Mouse (Mus musculus): Measurements from ENCODE around the gene B230219D22Rik. TPM values are rescaled to one million over a fixed set of nuclear protein-coding genes. Genes with fewer than 3 reads are reported as not detected.
"Not testable (repeated sequence)": the region's sequence is repeated elsewhere in the genome, so short reads cannot be mapped to it uniquely, and the experiment has no call there.

B230219D22Rik gene
- polyA plus RNA-seq, 1 experiment from 2014 or later = 75.6 TPM

DNA sequence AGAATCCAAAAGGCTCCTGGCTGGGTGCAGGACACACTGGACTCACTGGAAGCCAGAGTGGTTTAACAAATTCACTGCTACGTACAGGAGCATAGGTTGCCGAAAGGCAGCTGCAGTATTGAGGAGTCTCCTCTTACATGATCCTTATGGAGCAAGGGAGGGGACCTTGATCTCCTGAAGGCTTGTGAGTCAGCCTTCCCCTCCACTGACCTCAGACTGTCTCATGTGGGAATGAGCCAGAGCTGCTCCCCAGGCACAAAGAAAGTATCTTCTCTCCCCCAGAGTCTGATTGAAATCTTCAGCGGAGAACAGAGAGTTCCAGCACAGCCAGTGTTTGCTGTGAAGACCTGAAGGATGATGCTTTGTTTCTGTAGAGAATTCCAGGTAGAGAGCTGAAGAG is 9.3 kb upstream of the B230219D22Rik start:
- H3K9me3 ChIP-seq (ENCODE audit: control insufficient read depth, low read length) = no peaks in the 10 kb centered on the region
- DNase-seq (ENCODE audit: low spot score) (no peak), ATAC-seq (ENCODE audit: insufficient number of reproducible peaks, low FRiP score, low TSS enrichment, low read depth) (no peak)
- peaks cover 6% of the 10 kb centered on the region; the same call in 1 of the 2 replicates for H3K4me1 ChIP-seq (ENCODE audit: control insufficient read depth, insufficient read depth, low read length)
- WGBS = 92% methylated on average over 3 of the region's 3 CpGs
- H3K27me3 ChIP-seq (ENCODE audit: control insufficient read depth, insufficient read depth, low read length) = no peaks in the 10 kb centered on the region
- no peak overlapping the region; the same call in 1 of the 2 replicates for H3K4me2 ChIP-seq (ENCODE audit: low read depth, severe bottlenecking)
- no peak overlapping the region for H3K4me3 ChIP-seq (ENCODE audit: low read depth, low read length)
- no peak overlapping the region for H3K9ac ChIP-seq (ENCODE audit: low read length)
- H3K27ac ChIP-seq (replicated peaks; ENCODE audit: low read depth, low read length) = no peak overlapping the region
- 0 out of 2 replicates have a peak, but pooled peaks cover 3% of the 10 kb centered on the region for H3K36me3 ChIP-seq (ENCODE audit: control insufficient read depth, insufficient read depth, low read length)

DNA sequence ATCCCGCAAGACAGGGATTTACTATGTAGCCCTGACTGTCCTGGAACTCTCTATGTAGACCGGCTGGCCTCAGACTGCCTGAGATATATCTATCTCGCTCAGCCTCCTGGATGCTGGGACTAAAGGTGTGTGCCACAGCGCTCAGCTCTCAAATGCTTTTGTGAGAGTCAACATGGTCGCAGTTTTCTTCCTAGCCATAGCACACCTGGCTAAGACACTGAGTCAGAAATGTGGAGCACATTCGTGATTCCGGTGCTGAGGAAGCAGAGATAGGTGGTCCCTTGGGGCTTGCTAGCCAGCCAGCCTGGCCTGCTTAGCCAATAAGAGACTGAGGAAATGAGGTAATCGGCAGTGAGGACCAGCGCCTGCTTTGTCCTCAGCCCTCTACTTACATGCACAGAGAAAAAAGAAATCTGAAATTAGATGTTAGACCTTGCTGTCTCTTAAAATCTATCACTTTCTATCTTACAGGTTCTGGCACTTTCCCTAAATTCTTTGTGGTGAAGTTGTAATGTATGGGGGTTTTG is 6.8 kb upstream of the B230219D22Rik start:
- H3K27ac ChIP-seq (replicated peaks; ENCODE audit: low read depth, low read length) = no peak overlapping the region
- no peak overlapping the region for H3K4me3 ChIP-seq (ENCODE audit: low read depth, low read length)
- H3K27me3 ChIP-seq (ENCODE audit: control insufficient read depth, insufficient read depth, low read length) = no peaks in the 10 kb centered on the region
- DNase-seq (ENCODE audit: low spot score) (no peak), ATAC-seq (ENCODE audit: insufficient number of reproducible peaks, low FRiP score, low TSS enrichment, low read depth) (no peak)
- H3K36me3 ChIP-seq (ENCODE audit: control insufficient read depth, insufficient read depth, low read length) = no peaks in the 10 kb centered on the region
- H3K4me2 ChIP-seq (ENCODE audit: low read depth, severe bottlenecking) = no peak overlapping the region
- H3K9ac ChIP-seq (ENCODE audit: low read length) = no peak overlapping the region
- no peaks in the 10 kb centered on the region for H3K9me3 ChIP-seq (ENCODE audit: control insufficient read depth, low read length)
- 79% methylated on average over 9 of the region's 9 CpGs for WGBS
- peaks cover 6% of the 10 kb centered on the region; the same call in 1 of the 2 replicates for H3K4me1 ChIP-seq (ENCODE audit: control insufficient read depth, insufficient read depth, low read length)

DNA sequence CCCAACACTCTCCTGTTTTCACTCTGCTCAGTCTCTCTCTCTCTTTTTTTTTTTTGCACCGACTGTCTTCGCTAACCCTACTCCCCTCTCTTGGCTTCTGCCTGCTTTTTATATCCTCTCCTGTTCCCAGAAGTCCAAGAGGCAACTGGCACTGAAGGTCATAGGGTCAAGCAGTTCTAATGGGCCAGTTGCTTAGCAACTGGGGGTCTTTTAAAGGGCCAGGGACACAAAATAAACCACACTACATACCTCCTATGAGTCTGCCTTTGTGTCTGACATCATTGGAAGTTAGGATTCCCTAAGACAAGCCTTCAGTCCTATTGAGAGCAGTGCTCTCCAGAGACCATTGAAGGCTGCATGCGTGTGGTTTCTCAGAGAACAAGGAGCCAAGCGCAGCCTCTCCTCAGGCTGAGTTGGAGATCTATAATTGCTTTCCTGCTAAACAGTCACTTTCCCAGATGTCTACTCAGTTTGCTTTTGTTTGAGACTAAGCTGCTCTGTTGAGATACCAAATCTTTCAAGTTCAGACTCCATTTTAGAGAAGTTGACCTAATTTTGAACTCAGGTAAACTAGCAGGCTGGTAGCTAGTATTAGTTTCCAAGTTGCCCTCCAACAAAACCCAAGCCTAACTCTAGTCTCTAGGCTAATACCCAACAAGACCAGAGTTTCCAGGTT is 4.9 kb upstream of the B230219D22Rik start:
- no peak for DNase-seq (ENCODE audit: low spot score)
- 30% methylated on average over 4 of the region's 4 CpGs for WGBS
- no peaks in the 10 kb centered on the region for H3K9me3 ChIP-seq (ENCODE audit: control insufficient read depth, low read length)
- 0 out of 2 replicates have a peak overlapping the region, but pooled peaks have one; percentile 32 for H3K9ac ChIP-seq (ENCODE audit: low read length)
- no peak overlapping the region for H3K4me2 ChIP-seq (ENCODE audit: low read depth, severe bottlenecking)
- no peak for ATAC-seq (ENCODE audit: insufficient number of reproducible peaks, low FRiP score, low TSS enrichment, low read depth)
- H3K4me1 ChIP-seq (ENCODE audit: control insufficient read depth, insufficient read depth, low read length) = peaks cover 6% of the 10 kb centered on the region; the same call in 1 of the 2 replicates
- no peaks in the 10 kb centered on the region for H3K27me3 ChIP-seq (ENCODE audit: control insufficient read depth, insufficient read depth, low read length)
- H3K4me3 ChIP-seq (ENCODE audit: low read depth, low read length) = no peak overlapping the region
- no peak overlapping the region for H3K27ac ChIP-seq (replicated peaks; ENCODE audit: low read depth, low read length)
- no peaks in the 10 kb centered on the region for H3K36me3 ChIP-seq (ENCODE audit: control insufficient read depth, insufficient read depth, low read length)

DNA sequence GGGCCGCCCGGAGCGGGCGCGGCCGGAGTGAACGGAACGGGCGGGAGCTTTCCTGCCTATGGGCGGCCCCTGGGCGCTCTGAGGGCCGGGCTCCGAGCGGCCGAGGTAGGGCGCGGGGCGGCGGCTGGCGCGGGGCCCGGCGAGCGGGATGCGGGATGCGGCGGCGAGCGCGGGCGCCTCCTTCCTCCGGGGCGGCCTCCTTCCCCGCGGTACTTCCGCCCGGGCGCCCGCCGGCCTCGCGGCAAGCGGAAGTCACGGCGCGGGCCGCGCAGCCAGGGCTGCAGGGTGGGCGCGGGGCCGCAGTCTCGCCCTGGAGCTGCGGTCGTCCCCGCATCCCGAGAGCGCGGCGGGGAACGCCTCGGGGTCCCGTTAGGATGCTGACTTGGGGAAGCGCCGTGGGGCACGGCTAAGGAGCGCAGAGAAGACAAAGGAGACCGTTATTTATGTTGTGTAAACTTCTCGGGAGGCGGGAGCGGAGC is 358 bp downstream of the B230219D22Rik start:
- Histone ChIP-seq H3K9ac (ENCODE audit: low read length) (peak overlapping the region; percentile 100), H3K27ac (replicated peaks; ENCODE audit: low read depth, low read length) (peak overlapping the region; percentile 97), H3K4me2 (ENCODE audit: low read depth, severe bottlenecking) (peak overlapping the region; percentile 60), H3K4me3 (ENCODE audit: low read depth, low read length) (peak overlapping the region; percentile 86), H3K9me3 (ENCODE audit: control insufficient read depth, low read length) (no peaks in the 10 kb centered on the region), H3K4me1 (ENCODE audit: control insufficient read depth, insufficient read depth, low read length) (peaks cover 5% of the 10 kb centered on the region), H3K27me3 (ENCODE audit: control insufficient read depth, insufficient read depth, low read length) (no peaks in the 10 kb centered on the region), H3K36me3 (ENCODE audit: control insufficient read depth, insufficient read depth, low read length) (no peaks in the 10 kb centered on the region)
- under 1% methylated on average over 60 of the region's 70 CpGs for WGBS
- peak; percentile 54 for DNase-seq (ENCODE audit: low spot score)
- ATAC-seq (ENCODE audit: insufficient number of reproducible peaks, low FRiP score, low TSS enrichment, low read depth) = peak; percentile 68

DNA sequence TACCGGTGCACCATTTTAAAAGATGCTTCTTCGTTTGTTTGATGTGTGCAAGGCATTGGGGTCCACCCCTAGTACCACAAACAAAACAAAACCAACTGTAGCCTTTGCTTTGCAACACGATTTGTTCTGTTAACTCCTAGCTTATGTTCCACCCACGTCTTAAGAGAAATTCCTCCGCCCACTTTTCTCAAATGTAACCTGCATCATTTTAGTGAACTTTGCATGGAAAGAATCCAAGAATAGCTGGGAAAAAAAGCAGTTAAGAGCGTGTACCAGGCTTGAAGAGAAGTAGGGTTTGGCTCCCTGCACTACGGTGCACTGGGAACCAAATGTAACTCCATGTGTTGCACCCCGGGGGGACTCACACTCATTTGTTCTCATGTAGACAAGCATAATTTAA is 1.2 kb downstream of the B230219D22Rik start:
- Histone ChIP-seq H3K27me3 (ENCODE audit: control insufficient read depth, insufficient read depth, low read length) (no peaks in the 10 kb centered on the region), H3K36me3 (ENCODE audit: control insufficient read depth, insufficient read depth, low read length) (peaks cover 4% of the 10 kb centered on the region; the same call in 1 of the 2 replicates), H3K27ac (replicated peaks; ENCODE audit: low read depth, low read length) (no peak overlapping the region), H3K4me3 (ENCODE audit: low read depth, low read length) (peak overlapping the region; percentile 86), H3K9me3 (ENCODE audit: control insufficient read depth, low read length) (no peaks in the 10 kb centered on the region), H3K4me2 (ENCODE audit: low read depth, severe bottlenecking) (peak overlapping the region; percentile 60), H3K4me1 (ENCODE audit: control insufficient read depth, insufficient read depth, low read length) (peaks cover 5% of the 10 kb centered on the region), H3K9ac (ENCODE audit: low read length) (peak overlapping the region; percentile 100)
- WGBS = 11% methylated on average over 8 of the region's 8 CpGs
- DNase-seq (ENCODE audit: low spot score) = no peak
- no peak for ATAC-seq (ENCODE audit: insufficient number of reproducible peaks, low FRiP score, low TSS enrichment, low read depth)

DNA sequence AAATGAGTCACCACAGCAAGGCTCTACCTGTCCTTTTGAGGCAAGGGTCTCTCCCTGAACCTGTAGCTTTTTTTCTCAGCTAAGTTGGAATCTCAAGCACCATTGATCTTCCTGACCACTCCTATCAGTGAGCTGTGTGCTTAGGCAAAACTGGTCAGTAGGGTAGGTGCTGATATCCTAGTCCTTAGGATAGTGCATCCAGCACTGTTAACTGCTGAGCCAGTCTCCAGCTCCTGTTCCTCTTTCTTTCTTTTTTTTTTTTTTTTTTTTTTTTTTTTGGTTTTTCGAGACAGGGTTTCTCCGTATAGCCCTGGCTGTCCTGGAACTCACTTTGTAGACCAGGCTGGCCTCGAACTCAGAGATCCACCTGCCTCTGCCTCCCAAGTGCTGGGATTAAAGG is 3.1 kb downstream of the B230219D22Rik start:
- not testable (repeated sequence) for ATAC-seq (ENCODE audit: insufficient number of reproducible peaks, low FRiP score, low TSS enrichment, low read depth)

DNA sequence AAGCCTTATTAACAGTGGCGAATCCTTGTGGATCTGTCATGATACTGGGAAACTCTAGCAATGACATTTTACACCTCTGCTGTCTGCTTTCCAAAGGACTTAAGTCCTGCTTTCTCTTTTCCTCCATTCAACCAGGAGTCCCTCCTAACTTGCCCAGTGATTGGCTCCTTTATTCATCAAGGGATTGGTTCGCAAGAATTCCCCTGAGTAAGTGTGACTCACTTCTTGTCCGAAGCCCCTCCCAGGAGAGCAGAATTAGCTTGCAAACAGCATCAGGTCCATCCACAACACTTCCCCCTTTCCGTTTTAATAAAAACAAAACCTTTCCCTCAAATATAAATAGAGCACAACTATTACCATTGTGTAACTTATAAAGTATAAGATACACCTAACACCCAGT is 11.4 kb downstream of the B230219D22Rik start:
- H3K36me3 ChIP-seq (ENCODE audit: control insufficient read depth, insufficient read depth, low read length) = peaks cover 19% of the 10 kb centered on the region
- WGBS = 88% methylated on average over 4 of the region's 4 CpGs

More for the DNA sequence above, 3.1 kb downstream of the B230219D22Rik start:
- not testable (repeated sequence) for DNase-seq (ENCODE audit: low spot score); H3K27ac ChIP-seq (replicated peaks; ENCODE audit: low read depth, low read length); H3K4me1 ChIP-seq (ENCODE audit: control insufficient read depth, insufficient read depth, low read length); H3K9ac ChIP-seq (ENCODE audit: low read length); H3K27me3 ChIP-seq (ENCODE audit: control insufficient read depth, insufficient read depth, low read length); H3K9me3 ChIP-seq (ENCODE audit: control insufficient read depth, low read length); H3K4me3 ChIP-seq (ENCODE audit: low read depth, low read length); H3K4me2 ChIP-seq (ENCODE audit: low read depth, severe bottlenecking)
- WGBS = no CpG with 5 or more reads among the region's 3 CpGs
- peaks cover 12% of the 10 kb centered on the region for H3K36me3 ChIP-seq (ENCODE audit: control insufficient read depth, insufficient read depth, low read length)

DNA sequence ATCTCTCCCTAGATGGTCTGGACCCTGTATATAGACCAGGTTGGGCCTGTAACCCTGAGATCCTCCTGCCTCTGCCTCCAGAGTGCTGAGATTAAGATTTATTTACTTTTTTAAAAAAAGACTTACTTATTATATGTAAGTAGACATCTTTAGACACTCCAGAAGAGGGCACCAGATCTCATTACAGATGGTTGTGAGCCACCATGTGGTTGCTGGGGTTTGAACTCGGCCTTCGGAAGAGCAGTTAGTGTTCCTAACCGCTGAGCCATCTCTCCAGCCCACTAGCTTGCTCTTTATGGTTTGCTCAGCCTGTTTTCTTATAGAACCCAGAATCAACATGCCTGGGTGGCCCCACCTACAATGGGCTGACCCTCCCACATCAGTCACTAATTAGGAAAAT is 19.9 kb downstream of the B230219D22Rik start:
- no peaks in the 10 kb centered on the region for H3K9me3 ChIP-seq (ENCODE audit: control insufficient read depth, low read length)
- no peak overlapping the region for H3K27ac ChIP-seq (replicated peaks; ENCODE audit: low read depth, low read length)
- no peak overlapping the region for H3K9ac ChIP-seq (ENCODE audit: low read length)
- no peaks in the 10 kb centered on the region for H3K27me3 ChIP-seq (ENCODE audit: control insufficient read depth, insufficient read depth, low read length)
- DNase-seq (ENCODE audit: low spot score) (no peak), ATAC-seq (ENCODE audit: insufficient number of reproducible peaks, low FRiP score, low TSS enrichment, low read depth) (no peak)
- no peaks in the 10 kb centered on the region for H3K36me3 ChIP-seq (ENCODE audit: control insufficient read depth, insufficient read depth, low read length)
- WGBS = 89% methylated on average over 3 of the region's 3 CpGs
- no peak overlapping the region for H3K4me2 ChIP-seq (ENCODE audit: low read depth, severe bottlenecking)
- H3K4me1 ChIP-seq (ENCODE audit: control insufficient read depth, insufficient read depth, low read length) = 0 out of 2 replicates have a peak, but pooled peaks cover 6% of the 10 kb centered on the region
- no peak overlapping the region for H3K4me3 ChIP-seq (ENCODE audit: low read depth, low read length)

More for the DNA sequence above, 11.4 kb downstream of the B230219D22Rik start:
- Histone ChIP-seq H3K4me2 (ENCODE audit: low read depth, severe bottlenecking) (no peak overlapping the region), H3K9ac (ENCODE audit: low read length) (no peak overlapping the region), H3K27me3 (ENCODE audit: control insufficient read depth, insufficient read depth, low read length) (no peaks in the 10 kb centered on the region), H3K4me1 (ENCODE audit: control insufficient read depth, insufficient read depth, low read length) (0 out of 2 replicates have a peak, but pooled peaks cover under 1% of the 10 kb centered on the region), H3K4me3 (ENCODE audit: low read depth, low read length) (no peak overlapping the region), H3K27ac (replicated peaks; ENCODE audit: low read depth, low read length) (no peak overlapping the region), H3K9me3 (ENCODE audit: control insufficient read depth, low read length) (no peaks in the 10 kb centered on the region)
- DNase-seq (ENCODE audit: low spot score) (no peak), ATAC-seq (ENCODE audit: insufficient number of reproducible peaks, low FRiP score, low TSS enrichment, low read depth) (no peak)
